Mouse (Mus musculus) hindbrain, embryonic 14.5 days (tissue): ENCODE data around the gene Frem2. TPM values are rescaled to one million over a fixed set of nuclear protein-coding genes. Genes with fewer than 3 reads are reported as not detected.

Experiments
- ATAC-seq: fragments of 200-750 bp; cut with Nextera tagmentation; 2 replicates; pipeline ENCODE4 v1.8.0; 2017; ENCODE audit warnings: moderate number of reproducible peaks, mild to moderate bottlenecking, moderate TSS enrichment, moderate library complexity; ENCODE audit not compliant: low FRiP score
- DNase-seq: peaks from one replicate; pipeline ENCODE4 v3.0.0-alpha.2; 2015; ENCODE audit warnings: low spot score
- H3K27ac ChIP-seq: fragments of 300-500 bp; sonication (generic); 2 replicates; pipeline ENCODE4 v1.5.1; 2014; ENCODE audit warnings: mild to moderate bottlenecking, moderate library complexity
- H3K27me3 ChIP-seq: fragments of 300-500 bp; sonication (generic); 2 replicates; pipeline ENCODE4 v1.6.1; 2014; ENCODE audit warnings: mild to moderate bottlenecking, low read length, mixed read lengths; ENCODE audit not compliant: control insufficient read depth, insufficient read depth
- H3K36me3 ChIP-seq: fragments of 300-500 bp; sonication (generic); replicated peaks from 2 replicates; pipeline ENCODE4 v1.6.1; 2014; ENCODE audit not compliant: control insufficient read depth, insufficient read depth
- H3K4me1 ChIP-seq: fragments of 300-500 bp; sonication (generic); replicated peaks from 2 replicates; pipeline ENCODE4 v1.6.1; 2014; ENCODE audit warnings: antibody characterized with exemption, low read length, mixed read lengths; ENCODE audit not compliant: control insufficient read depth, insufficient read depth
- H3K4me2 ChIP-seq: fragments of 300-500 bp; sonication (generic); replicated peaks from 2 replicates; pipeline ENCODE4 v1.6.1; 2014; ENCODE audit warnings: mild to moderate bottlenecking, moderate library complexity
- H3K4me3 ChIP-seq: fragments of 300-500 bp; sonication (generic); replicated peaks from 2 replicates; pipeline ENCODE4 v1.5.1; 2014; ENCODE audit warnings: mild to moderate bottlenecking, low read length
- H3K9ac ChIP-seq: fragments of 300-500 bp; sonication (generic); 2 replicates; pipeline ENCODE4 v1.6.1; 2014
- H3K9me3 ChIP-seq: fragments of 300-500 bp; sonication (generic); 2 replicates; pipeline ENCODE4 v1.6.1; 2016; ENCODE audit warnings: low read length; ENCODE audit not compliant: control insufficient read depth
- WGBS: fragments of 180-500 bp; shearing (Covaris S2); extraction: QIAGEN DNeasy Blood & Tissue Kit; methylation state at CpG from one replicate; pipeline ENCODE4 v1.1.7; 2014; 5-methylcytosine and 5-hydroxymethylcytosine counted together
- polyA plus RNA-seq: library from polyadenylated mRNA; unstranded; fragments of >200 nt; fragmentation: Nextera tagmentation; extraction: Ambion mirVana; gene quantifications from 2 replicates; pipeline ENCODE4 v1.2.1, GENCODE M21; 2014

The Frem2 gene
- polyA plus RNA-seq, 1 experiment from 2014 or later, result 2.7 TPM

DNA sequence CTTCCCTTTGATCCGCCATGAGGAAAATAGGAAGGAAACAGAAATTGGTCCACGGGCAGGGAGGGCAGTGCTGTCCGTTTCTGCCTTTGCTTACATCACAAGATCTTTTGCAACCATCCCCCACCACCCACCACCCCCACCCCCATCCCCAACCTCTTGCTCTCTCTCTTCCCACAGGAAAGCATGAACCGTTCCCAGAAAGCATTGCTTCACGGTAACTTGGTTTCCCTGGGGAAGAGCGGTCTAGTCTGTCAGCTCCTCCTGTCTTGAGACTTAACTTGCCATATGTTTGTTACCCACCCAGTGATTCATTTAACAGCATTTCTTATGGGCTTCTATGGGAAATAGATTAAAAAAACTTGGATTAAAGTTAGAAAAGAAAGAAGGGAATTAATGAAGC lies 85.5 kb downstream of the Frem2 start:
- Histone ChIP-seq H3K36me3 (no peaks in the 10 kb centered on the region), H3K4me1 (no peaks in the 10 kb centered on the region), H3K9ac (no peak overlapping the region), H3K4me2 (no peak overlapping the region), H3K9me3 (no peaks in the 10 kb centered on the region), H3K27ac (no peak overlapping the region), H3K4me3 (no peak overlapping the region), H3K27me3 (no peaks in the 10 kb centered on the region; the same call in 1 of the 2 replicates)
- WGBS, result 54% methylated on average over 6 of the region's 6 CpGs
- ATAC-seq (no peak), DNase-seq (no peak)

GRCm38 (mm10) chr3:53564521-53564920 lies 92.6 kb downstream of the Frem2 start:
- Histone ChIP-seq H3K4me2 (no peak overlapping the region), H3K9ac (no peak overlapping the region; the same call in 1 of the 2 replicates), H3K36me3 (no peaks in the 10 kb centered on the region), H3K27me3 (no peaks in the 10 kb centered on the region), H3K27ac (no peak overlapping the region), H3K4me1 (peaks cover 11% of the 10 kb centered on the region), H3K9me3 (no peaks in the 10 kb centered on the region), H3K4me3 (no peak overlapping the region)
- peak; percentile 24; the same call in 1 of the 2 replicates for ATAC-seq
- no peak for DNase-seq
- WGBS, result 38% methylated on average over 7 of the region's 7 CpGs

DNA sequence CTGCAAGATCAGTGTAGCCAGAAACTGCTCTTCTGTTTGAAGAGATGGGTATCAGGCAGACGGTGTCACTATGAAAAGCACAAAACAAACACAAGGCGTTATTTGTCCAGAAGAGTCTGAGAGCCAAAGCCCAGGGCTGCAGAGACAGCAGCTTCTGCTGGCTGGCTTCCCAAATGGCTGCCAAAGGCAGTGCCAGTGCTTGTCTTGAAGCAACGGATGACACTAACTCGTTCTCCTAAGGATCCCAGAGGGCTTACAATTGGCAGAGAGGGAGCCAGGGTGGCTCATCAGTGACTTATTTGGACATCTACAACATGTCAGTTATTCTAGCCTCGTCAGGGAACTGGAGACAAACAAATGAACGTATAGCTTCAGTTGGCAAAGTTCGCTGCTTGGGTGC lies 93.4 kb downstream of the Frem2 start:
- DNase-seq (peak; percentile 57), ATAC-seq (peak; percentile 66; the same call in 1 of the 2 replicates)
- H3K27me3 ChIP-seq, result no peaks in the 10 kb centered on the region
- WGBS, result 30% methylated on average over 7 of the region's 7 CpGs
- peaks cover 11% of the 10 kb centered on the region for H3K4me1 ChIP-seq
- H3K27ac ChIP-seq, result peak overlapping the region; percentile 16
- no peak overlapping the region for H3K4me3 ChIP-seq
- no peaks in the 10 kb centered on the region for H3K36me3 ChIP-seq
- no peaks in the 10 kb centered on the region for H3K9me3 ChIP-seq
- no peak overlapping the region; the same call in 1 of the 2 replicates for H3K9ac ChIP-seq
- H3K4me2 ChIP-seq, result 0 out of 2 replicates have a peak overlapping the region, but pooled peaks have one; percentile 11

DNA sequence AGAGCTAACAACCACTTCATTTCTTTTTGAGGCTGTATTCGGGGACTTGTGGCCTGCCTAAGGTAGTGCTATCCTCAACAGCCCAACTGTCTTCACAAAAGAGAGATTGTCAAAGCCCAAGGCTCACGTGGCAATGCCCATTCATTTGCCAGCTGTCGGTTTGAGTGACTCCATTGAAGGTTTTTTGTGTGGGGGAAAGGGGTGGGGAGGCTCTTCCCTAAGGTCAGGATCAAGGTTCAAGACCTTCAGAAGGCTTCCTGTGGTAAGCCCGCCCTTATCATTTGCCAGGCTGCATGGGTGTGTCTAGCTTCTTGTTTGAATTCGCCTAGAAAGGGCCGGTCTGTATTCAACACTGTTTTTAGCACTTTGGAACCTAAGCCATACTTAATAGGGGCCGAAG lies 95.3 kb downstream of the Frem2 start:
- Histone ChIP-seq H3K36me3 (no peaks in the 10 kb centered on the region), H3K4me2 (no peak overlapping the region), H3K27ac (no peak overlapping the region), H3K27me3 (no peaks in the 10 kb centered on the region), H3K4me1 (peaks cover 11% of the 10 kb centered on the region), H3K4me3 (no peak overlapping the region), H3K9me3 (no peaks in the 10 kb centered on the region), H3K9ac (no peak overlapping the region)
- DNase-seq (no peak), ATAC-seq (no peak)
- 32% methylated on average over 7 of the region's 7 CpGs for WGBS

- H3K4me2 ChIP-seq, result no peak overlapping the region
- DNase-seq (no peak), ATAC-seq (no peak)
- H3K9me3 ChIP-seq, result no peaks in the 10 kb centered on the region
- no peak overlapping the region for H3K9ac ChIP-seq
- H3K4me3 ChIP-seq, result no peak overlapping the region
- H3K4me1 ChIP-seq, result peaks cover 8% of the 10 kb centered on the region
- H3K27me3 ChIP-seq, result no peaks in the 10 kb centered on the region
- H3K27ac ChIP-seq, result no peak overlapping the region
- 47% methylated on average over 6 of the region's 6 CpGs for WGBS
- no peaks in the 10 kb centered on the region for H3K36me3 ChIP-seq
Measured at GRCm38 (mm10) chr3:53559056-53559455, 98.1 kb downstream of the Frem2 start.

DNA sequence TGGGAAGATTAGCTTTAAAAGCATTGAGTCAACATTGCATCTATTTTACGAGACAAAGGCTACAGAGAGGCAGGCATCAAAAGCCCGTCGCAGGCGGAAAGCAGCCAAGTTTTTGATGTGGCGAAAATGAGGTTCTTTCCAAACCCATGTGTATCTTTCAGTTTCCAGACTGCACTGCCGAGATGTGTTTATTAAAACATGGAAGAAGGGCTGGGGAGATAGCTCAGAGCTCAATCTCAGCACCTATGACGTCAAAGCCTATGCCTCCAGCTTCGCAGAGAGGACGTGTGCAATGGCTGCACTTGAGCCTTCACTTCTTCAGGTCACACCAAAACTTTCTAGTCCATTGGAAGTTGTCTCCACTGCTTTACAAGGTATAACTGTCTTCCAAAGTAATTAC lies 98.9 kb downstream of the Frem2 start:
- no peak overlapping the region for H3K9ac ChIP-seq
- no peaks in the 10 kb centered on the region; the same call in 1 of the 2 replicates for H3K4me1 ChIP-seq
- H3K27me3 ChIP-seq, result no peaks in the 10 kb centered on the region
- no peak overlapping the region for H3K27ac ChIP-seq
- 86% methylated on average over 9 of the region's 9 CpGs for WGBS
- no peaks in the 10 kb centered on the region for H3K9me3 ChIP-seq
- no peak for DNase-seq
- H3K36me3 ChIP-seq, result no peaks in the 10 kb centered on the region
- no peak overlapping the region for H3K4me3 ChIP-seq
- no peak for ATAC-seq
- H3K4me2 ChIP-seq, result no peak overlapping the region

- peak; percentile 80 for ATAC-seq
- no peak overlapping the region for H3K27ac ChIP-seq
- WGBS, result 78% methylated on average over 16 of the region's 16 CpGs
Measured at GRCm38 (mm10) chr3:53557388-53558214, 99.6 kb downstream of the Frem2 start.

GRCm38 (mm10) chr3:53555031-53555952 lies 101.9 kb downstream of the Frem2 start:
- H3K9me3 ChIP-seq, result no peaks in the 10 kb centered on the region
- no peaks in the 10 kb centered on the region for H3K27me3 ChIP-seq
- WGBS, result 69% methylated on average over 10 of the region's 10 CpGs

More at GRCm38 (mm10) chr3:53557388-53558214, 99.6 kb downstream of the Frem2 start:
- H3K27me3 ChIP-seq, result no peaks in the 10 kb centered on the region
- H3K4me3 ChIP-seq, result no peak overlapping the region
- peak; percentile 52 for DNase-seq
- H3K36me3 ChIP-seq, result no peaks in the 10 kb centered on the region
- no peak overlapping the region for H3K4me2 ChIP-seq
- H3K4me1 ChIP-seq, result no peaks in the 10 kb centered on the region
- H3K9me3 ChIP-seq, result no peaks in the 10 kb centered on the region
- no peak overlapping the region for H3K9ac ChIP-seq

GRCm38 (mm10) chr3:53552691-53553090 lies 104.5 kb downstream of the Frem2 start:
- no peaks in the 10 kb centered on the region for H3K9me3 ChIP-seq
- no peak for DNase-seq
- no peak overlapping the region for H3K4me3 ChIP-seq
- no peaks in the 10 kb centered on the region for H3K27me3 ChIP-seq
- ATAC-seq, result no peak
- H3K9ac ChIP-seq, result no peak overlapping the region
- H3K36me3 ChIP-seq, result no peaks in the 10 kb centered on the region
- WGBS, result 85% methylated on average over 7 of the region's 7 CpGs
- H3K4me1 ChIP-seq, result no peaks in the 10 kb centered on the region
- no peak overlapping the region for H3K4me2 ChIP-seq
- H3K27ac ChIP-seq, result no peak overlapping the region

More at GRCm38 (mm10) chr3:53555031-53555952, 101.9 kb downstream of the Frem2 start:
- H3K36me3 ChIP-seq, result no peaks in the 10 kb centered on the region
- no peaks in the 10 kb centered on the region for H3K4me1 ChIP-seq
- no peak for ATAC-seq
- no peak overlapping the region for H3K9ac ChIP-seq
- H3K27ac ChIP-seq, result no peak overlapping the region
- no peak overlapping the region for H3K4me3 ChIP-seq
- no peak for DNase-seq
- no peak overlapping the region for H3K4me2 ChIP-seq
